Mouse (Mus musculus): ENCODE results near the gene Orai1.
A peak's percentile ranks its signal among the peaks of the same experiment; 100 is the strongest.

Orai1 gene

GRCm38 (mm10) chr5:122994910-122995309 is 20.0 kb upstream of the Orai1 start:
- DNase-seq (ENCODE audit: extremely low spot score): no peak

- no peak for DNase-seq (ENCODE audit: extremely low spot score)
Measured at GRCm38 (mm10) chr5:122997205-122998204, 17.4 kb upstream of the Orai1 start.

DNA sequence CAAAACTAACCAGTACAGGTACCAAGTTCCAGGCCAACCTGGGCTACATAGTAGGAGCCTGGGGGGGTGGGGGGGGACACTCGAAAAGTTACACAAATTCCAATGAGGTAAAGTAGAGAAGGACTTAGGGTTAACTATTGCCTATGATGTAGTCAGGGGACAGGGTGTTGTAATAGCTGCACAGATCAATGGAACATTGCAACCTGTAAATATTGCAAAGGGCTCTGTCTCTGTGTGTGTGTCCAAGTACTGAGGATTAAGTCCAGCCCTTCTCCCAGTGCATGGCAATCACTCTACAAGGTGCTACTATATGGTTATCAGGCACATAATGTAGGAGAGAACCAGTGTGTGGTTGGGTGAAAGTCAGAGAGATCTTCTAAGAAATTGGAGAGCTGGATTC is 14.0 kb upstream of the Orai1 start:
- DNase-seq (ENCODE audit: extremely low spot score): no peak

DNA sequence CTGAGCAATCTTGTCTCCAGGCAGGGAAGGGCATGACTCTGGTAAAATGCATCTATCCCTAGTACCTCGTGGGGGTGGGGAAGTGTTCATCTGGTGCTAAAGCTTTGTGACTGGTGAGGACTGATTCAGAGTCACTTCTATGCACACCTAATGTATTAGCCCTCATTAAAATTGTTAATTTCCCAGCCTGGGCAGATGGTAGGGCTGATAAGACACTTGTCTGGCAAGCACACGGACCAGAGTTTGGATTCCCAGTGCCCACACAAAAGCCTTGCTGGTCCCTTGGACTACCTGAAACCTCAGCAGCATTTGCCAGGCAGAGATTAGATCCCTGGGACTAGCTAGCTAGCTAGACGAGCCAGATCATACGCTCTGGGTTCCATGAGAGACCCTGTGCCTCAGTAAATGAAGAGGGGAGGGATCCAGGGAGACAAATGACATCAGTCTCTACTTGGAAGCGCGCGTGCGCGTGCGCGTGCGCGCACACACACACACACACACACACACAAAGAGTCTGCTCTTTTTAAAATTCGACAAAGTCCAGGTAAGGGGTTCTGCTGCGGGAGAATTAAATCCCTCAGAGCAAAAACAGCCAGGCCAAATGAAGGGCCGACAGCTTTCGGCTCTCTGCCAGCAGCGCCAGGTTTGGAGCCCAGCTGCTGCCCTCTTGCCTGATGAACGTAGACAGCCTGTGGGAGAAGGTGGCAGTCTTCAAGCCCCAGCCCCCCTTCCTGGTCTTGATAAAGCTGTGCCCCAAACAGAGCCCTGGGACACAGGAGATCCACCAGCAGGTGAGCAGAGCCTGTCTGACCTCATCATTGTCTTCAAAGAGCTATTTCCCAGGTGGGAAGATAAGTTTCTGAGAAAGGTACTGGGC is 8.9 kb upstream of the Orai1 start:
- no peak for DNase-seq (ENCODE audit: extremely low spot score)

DNA sequence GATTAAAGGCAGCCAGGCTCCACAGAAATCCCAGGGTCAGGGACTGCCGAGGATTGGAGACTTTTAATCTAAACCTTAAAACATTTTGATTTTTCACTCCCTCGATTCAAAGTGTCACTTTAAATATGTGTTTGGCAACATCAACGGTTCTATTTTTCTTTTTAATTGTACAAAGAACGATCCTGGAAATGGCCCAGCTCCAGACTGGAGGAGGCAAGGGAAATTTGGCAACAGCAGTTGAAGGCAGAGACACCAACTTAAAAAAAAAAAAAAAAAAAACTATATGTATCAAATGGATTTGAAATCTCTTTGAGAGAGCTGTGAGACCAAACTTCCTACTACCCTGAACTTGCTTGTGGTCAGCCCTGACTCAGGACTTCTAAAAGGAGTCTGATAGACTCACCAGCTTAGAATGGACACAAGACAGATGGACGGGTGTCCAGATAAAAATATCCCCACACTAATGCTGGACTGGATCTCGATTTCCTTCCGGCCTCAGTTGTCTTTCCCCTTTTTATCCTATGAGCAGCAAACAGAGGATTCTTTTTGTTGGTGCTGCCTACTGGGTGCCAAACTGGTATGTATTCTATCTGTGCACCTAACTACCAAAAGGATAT is 5.9 kb upstream of the Orai1 start:
- no peak for DNase-seq (ENCODE audit: extremely low spot score)

DNA sequence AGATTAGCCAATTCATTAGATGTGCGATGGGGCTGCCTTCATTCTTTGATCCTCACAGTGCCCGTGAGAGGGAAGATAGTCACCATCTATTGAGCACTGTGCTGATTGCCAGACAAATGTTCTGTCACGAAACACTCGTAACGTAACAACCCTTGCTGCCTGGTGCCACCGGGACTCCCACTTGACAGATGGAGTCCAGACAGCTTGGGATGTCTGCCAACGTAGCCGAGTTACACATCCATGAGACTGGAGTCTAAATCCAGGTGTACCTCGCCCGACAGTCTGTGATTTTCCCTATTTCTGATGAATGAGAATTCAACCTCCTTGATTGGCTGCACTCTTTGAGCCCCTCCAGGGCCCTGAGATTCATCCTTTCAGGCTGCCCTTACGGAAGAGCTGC is 5.0 kb upstream of the Orai1 start:
- no peak for DNase-seq (ENCODE audit: extremely low spot score)

DNA sequence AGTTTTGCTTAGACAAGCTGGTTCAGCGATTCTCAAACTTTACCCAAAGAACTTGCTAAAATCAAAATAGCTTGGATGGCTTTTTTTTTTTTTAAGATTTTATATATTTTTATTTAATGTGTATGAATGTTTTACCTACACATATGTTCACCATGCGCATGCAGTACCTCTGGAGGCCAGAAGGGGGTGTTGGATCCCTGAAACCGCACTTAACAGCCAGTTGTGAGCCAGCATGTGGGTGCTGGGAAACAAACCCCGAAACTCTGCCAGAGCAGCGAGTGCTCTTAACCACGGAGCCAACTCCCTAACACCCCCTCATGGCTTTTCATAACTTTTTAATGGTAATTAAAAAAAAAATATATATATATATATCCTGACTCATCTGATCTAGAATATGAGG is 4.1 kb upstream of the Orai1 start:
- no peak for DNase-seq (ENCODE audit: extremely low spot score)

- DNase-seq (ENCODE audit: extremely low spot score): no peak
Measured at GRCm38 (mm10) chr5:123011705-123012104, 3.2 kb upstream of the Orai1 start.

DNA sequence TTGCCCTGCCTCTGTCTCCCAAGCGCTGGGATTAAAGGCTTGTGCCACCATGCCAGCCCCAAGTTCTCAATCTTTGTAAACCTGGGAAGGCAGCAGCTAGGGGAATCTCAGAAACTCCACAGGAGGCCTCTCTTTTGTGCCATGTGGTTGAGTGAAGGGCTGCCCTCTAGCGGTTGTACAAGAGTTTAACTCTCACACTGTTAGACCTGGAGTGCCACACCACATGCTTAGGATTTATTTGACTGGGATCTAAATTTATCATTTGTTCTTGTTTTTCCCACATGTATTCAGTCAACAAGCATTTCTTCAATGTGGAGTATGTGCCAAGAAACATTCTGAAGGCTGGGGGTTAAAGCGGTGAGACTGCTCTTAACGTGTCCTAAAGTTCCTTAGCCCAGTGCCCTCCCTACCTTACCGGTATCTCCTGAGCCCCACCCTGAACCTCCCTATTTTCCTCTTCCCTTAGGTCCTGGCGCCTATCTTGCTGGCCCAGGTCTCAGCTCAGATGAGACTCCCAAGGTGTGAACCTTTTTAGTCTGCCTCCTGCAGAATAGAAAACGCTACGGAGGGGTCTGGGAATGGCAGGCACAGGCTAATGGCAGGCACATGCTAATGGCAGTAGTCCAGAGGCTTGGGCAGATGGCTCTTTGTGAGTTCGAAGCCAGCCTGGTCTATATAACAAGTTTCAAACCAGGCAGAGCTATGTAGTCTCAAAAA is 1.1 kb upstream of the Orai1 start:
- DNase-seq (ENCODE audit: extremely low spot score): peak; percentile 79

GRCm38 (mm10) chr5:123015915-123016314 is 1.0 kb downstream of the Orai1 start:
- no peak for DNase-seq (ENCODE audit: extremely low spot score)

- no peak for DNase-seq (ENCODE audit: extremely low spot score)
Measured at GRCm38 (mm10) chr5:123017504-123017903, 2.6 kb downstream of the Orai1 start.

GRCm38 (mm10) chr5:123019336-123020016 is 4.6 kb downstream of the Orai1 start:
- DNase-seq (ENCODE audit: extremely low spot score): no peak

DNA sequence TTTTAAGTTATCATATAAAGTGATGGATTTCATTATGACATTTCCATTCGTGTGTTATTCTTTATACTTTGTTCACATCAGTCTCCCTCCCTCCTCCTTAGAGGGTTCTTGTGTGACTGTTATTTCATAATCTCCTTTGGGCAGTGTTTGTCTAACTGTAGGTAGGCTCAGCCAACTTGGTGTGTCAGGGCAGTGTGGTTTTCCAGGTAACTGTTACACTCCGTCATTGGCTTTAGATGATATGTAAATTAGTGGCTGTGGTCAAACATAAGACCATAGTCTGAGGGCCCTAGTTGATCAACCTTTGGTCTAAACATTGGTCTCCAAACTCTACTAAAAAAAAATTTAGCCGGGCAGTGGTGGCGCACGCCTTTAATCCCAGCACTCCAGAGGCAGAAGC is 5.6 kb downstream of the Orai1 start:
- DNase-seq (ENCODE audit: extremely low spot score): no peak

DNA sequence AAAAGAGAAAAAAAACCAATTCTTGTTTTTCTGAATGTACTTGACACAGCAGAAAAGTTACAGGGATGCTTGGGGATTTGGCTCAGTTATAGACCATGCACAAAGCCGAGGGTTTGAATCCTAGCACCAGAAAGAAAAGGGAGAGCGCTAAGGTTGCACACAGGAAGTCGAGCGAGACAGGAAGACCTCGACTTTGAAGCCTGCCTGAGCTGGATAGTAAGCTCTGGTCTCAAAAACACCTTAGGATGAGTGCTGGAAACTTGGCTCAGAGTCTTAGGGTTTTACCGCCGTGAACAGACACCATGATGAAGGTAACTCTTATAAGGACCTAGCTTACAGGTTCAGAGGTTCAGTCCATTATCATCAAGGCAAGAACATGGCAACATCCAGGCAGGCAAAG is 6.6 kb downstream of the Orai1 start:
- no peak for DNase-seq (ENCODE audit: extremely low spot score)

- no peak for DNase-seq (ENCODE audit: extremely low spot score)
Measured at GRCm38 (mm10) chr5:123023049-123023448, 8.2 kb downstream of the Orai1 start.

GRCm38 (mm10) chr5:123024312-123024711 is 9.4 kb downstream of the Orai1 start:
- DNase-seq (ENCODE audit: extremely low spot score): no peak

DNA sequence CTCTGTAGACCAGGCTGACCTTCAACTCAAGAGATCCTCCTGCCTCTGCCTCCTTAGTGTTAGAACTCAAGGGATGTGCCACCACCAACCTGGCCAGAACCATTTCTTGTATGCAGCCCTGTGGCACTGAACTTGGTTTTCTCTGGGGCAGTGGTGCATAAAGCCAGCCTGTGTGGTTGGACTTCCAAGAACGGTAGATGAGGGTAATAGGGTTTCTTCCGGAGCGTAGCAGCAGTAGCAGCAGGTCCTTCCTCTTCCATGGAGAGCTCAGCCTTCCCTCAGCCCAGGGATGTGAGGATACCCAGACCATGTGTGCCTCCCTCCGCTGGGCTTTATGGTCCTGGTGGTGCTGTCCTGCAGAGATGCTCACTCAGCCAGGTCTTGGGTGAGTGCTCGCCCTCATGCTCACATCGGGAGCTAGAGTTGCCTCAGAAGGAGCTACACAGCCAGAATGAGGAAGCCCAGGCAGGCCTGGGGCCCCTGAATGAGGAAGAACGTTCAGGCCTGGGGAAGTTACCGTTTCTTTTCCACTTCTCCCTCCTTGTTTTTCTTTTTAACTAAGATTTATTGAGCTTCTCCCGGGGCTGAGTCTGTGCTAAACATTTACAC is 10.2 kb downstream of the Orai1 start:
- no peak for DNase-seq (ENCODE audit: extremely low spot score)

GRCm38 (mm10) chr5:123026414-123026813 is 11.5 kb downstream of the Orai1 start:
- DNase-seq (ENCODE audit: extremely low spot score): no peak

GRCm38 (mm10) chr5:123027436-123027835 is 12.6 kb downstream of the Orai1 start:
- DNase-seq (ENCODE audit: extremely low spot score): no peak

GRCm38 (mm10) chr5:123029729-123030128 is 14.9 kb downstream of the Orai1 start:
- DNase-seq (ENCODE audit: extremely low spot score): no peak
